Mouse (Mus musculus): Measurements from ENCODE around the gene Adamts8.

The Adamts8 gene

GRCm38 (mm10) chr9:30922197-30922894, 20.0 kb upstream of the Adamts8 start, which contains the start of gene Adamts15:
Gene Adamts15 (minus strand): TSS chr9:30922452.
- peak; percentile 85 for DNase-seq (ENCODE audit: extremely low spot score)

- DNase-seq (ENCODE audit: extremely low spot score): no peak
These were observed 13.6 kb upstream of the Adamts8 start for GRCm38 (mm10) chr9:30928759-30929158.

- DNase-seq (ENCODE audit: extremely low spot score): no peak
These were observed 10.0 kb upstream of the Adamts8 start for GRCm38 (mm10) chr9:30932346-30932745.

- DNase-seq (ENCODE audit: extremely low spot score): no peak
These were observed 7.5 kb upstream of the Adamts8 start for GRCm38 (mm10) chr9:30934827-30935226.

- peak; percentile 54 for DNase-seq (ENCODE audit: extremely low spot score)
These were observed 5.5 kb upstream of the Adamts8 start for GRCm38 (mm10) chr9:30936674-30937438.

- peak; percentile 89 for DNase-seq (ENCODE audit: extremely low spot score)
These were observed 2.0 kb upstream of the Adamts8 start for GRCm38 (mm10) chr9:30940328-30940727.

- DNase-seq (ENCODE audit: extremely low spot score): no peak
These were observed 979 bp downstream of the Adamts8 start for GRCm38 (mm10) chr9:30943341-30943740.

- no peak for DNase-seq (ENCODE audit: extremely low spot score)
These were observed 1.9 kb downstream of the Adamts8 start for GRCm38 (mm10) chr9:30944234-30944633.

GRCm38 (mm10) chr9:30945276-30945675, 2.9 kb downstream of the Adamts8 start:
- no peak for DNase-seq (ENCODE audit: extremely low spot score)

- no peak for DNase-seq (ENCODE audit: extremely low spot score)
These were observed 7.1 kb downstream of the Adamts8 start for GRCm38 (mm10) chr9:30949422-30949821.

GRCm38 (mm10) chr9:30949971-30950370, 7.6 kb downstream of the Adamts8 start:
- no peak for DNase-seq (ENCODE audit: extremely low spot score)

GRCm38 (mm10) chr9:30950592-30950991, 8.2 kb downstream of the Adamts8 start:
- no peak for DNase-seq (ENCODE audit: extremely low spot score)

- no peak for DNase-seq (ENCODE audit: extremely low spot score)
These were observed 9.1 kb downstream of the Adamts8 start for GRCm38 (mm10) chr9:30951461-30951860.

GRCm38 (mm10) chr9:30953287-30953686, 10.9 kb downstream of the Adamts8 start:
- no peak for DNase-seq (ENCODE audit: extremely low spot score)

- DNase-seq (ENCODE audit: extremely low spot score): no peak
These were observed 12.9 kb downstream of the Adamts8 start for GRCm38 (mm10) chr9:30955246-30955645.

- no peak for DNase-seq (ENCODE audit: extremely low spot score)
These were observed 21.4 kb downstream of the Adamts8 start for GRCm38 (mm10) chr9:30963780-30964179.

- no peak for DNase-seq (ENCODE audit: extremely low spot score)
These were observed 22.3 kb downstream of the Adamts8 start for GRCm38 (mm10) chr9:30964685-30965084.

- no peak for DNase-seq (ENCODE audit: extremely low spot score)
These were observed 24.5 kb downstream of the Adamts8 start for GRCm38 (mm10) chr9:30966881-30967280.

GRCm38 (mm10) chr9:30968130-30968529, 25.8 kb downstream of the Adamts8 start:
- no peak for DNase-seq (ENCODE audit: extremely low spot score)

GRCm38 (mm10) chr9:30970001-30970400, 27.6 kb downstream of the Adamts8 start:
- no peak for DNase-seq (ENCODE audit: extremely low spot score)

- DNase-seq (ENCODE audit: extremely low spot score): no peak
These were observed 29.6 kb downstream of the Adamts8 start for GRCm38 (mm10) chr9:30971967-30972366.

- peak; percentile 22 for DNase-seq (ENCODE audit: extremely low spot score)
These were observed 34.1 kb downstream of the Adamts8 start for GRCm38 (mm10) chr9:30976339-30977023.

Measured in embryo, embryonic 9.5 days (tissue).